Mouse (Mus musculus): ENCODE measurements around the gene AI661453. TPM values are rescaled to one million over a fixed set of nuclear protein-coding genes. Genes with fewer than 3 reads are reported as not detected.
"Not testable (repeated sequence)": the region's sequence is repeated elsewhere in the genome, so short reads cannot be mapped to it uniquely, and the experiment has no call there.

AI661453 gene
- polyA plus RNA-seq (2016; fragmentation: Nextera tagmentation; extraction: Ambion mirVana) = 0.99 and 1.1 TPM in 2 replicates

GRCm38 (mm10) chr17:47436156-47436906 is at the start of gene AI661453:
Gene AI661453 (plus strand): TSS chr17:47436615.
- peaks cover 23% of the 10 kb centered on the region for H3K27me3 ChIP-seq (ENCODE audit: insufficient read depth, poor library complexity, severe bottlenecking)
- under 1% methylated on average over 45 of the region's 45 CpGs for WGBS
- H3K27ac ChIP-seq = peak within 1 kb of the TSS; percentile 87
- DNase-seq (ENCODE audit: low spot score) = no peak
- H3K36me3 ChIP-seq = no peaks in the 10 kb centered on the region
- peaks cover 52% of the 10 kb centered on the region for H3K4me1 ChIP-seq
- H3K9me3 ChIP-seq = no peaks in the 10 kb centered on the region
- H3K4me3 ChIP-seq = peak within 1 kb of the TSS; percentile 74

GRCm38 (mm10) chr17:47386649-47387048 is 49.8 kb upstream of the AI661453 start:
- no peak overlapping the region for H3K27ac ChIP-seq
- no peaks in the 10 kb centered on the region for H3K9me3 ChIP-seq
- WGBS = 58% methylated on average over 4 of the region's 4 CpGs
- H3K36me3 ChIP-seq = peaks cover 8% of the 10 kb centered on the region; the same call in 1 of the 2 replicates
- H3K27me3 ChIP-seq (ENCODE audit: insufficient read depth, poor library complexity, severe bottlenecking) = peaks cover 9% of the 10 kb centered on the region
- peaks cover 7% of the 10 kb centered on the region for H3K4me1 ChIP-seq
- no peak for DNase-seq (ENCODE audit: low spot score)
- no peak overlapping the region for H3K4me3 ChIP-seq

GRCm38 (mm10) chr17:47394223-47394869 is 42.1 kb upstream of the AI661453 start:
- DNase-seq (ENCODE audit: low spot score) = no peak

GRCm38 (mm10) chr17:47395376-47395913 is 41.0 kb upstream of the AI661453 start:
- Histone ChIP-seq H3K27me3 (ENCODE audit: insufficient read depth, poor library complexity, severe bottlenecking) (peaks cover 74% of the 10 kb centered on the region), H3K36me3 (no peaks in the 10 kb centered on the region), H3K4me1 (peaks cover 15% of the 10 kb centered on the region), H3K4me3 (peak overlapping the region; percentile 46), H3K27ac (no peak overlapping the region), H3K9me3 (no peaks in the 10 kb centered on the region)
- peak; percentile 80 for DNase-seq (ENCODE audit: low spot score)
- 2% methylated on average over 20 of the region's 20 CpGs for WGBS

More at GRCm38 (mm10) chr17:47394223-47394869, 42.1 kb upstream of the AI661453 start:
- Histone ChIP-seq H3K27me3 (ENCODE audit: insufficient read depth, poor library complexity, severe bottlenecking) (peaks cover 63% of the 10 kb centered on the region), H3K4me1 (peaks cover 15% of the 10 kb centered on the region), H3K4me3 (peak overlapping the region; percentile 46), H3K9me3 (no peaks in the 10 kb centered on the region), H3K27ac (peak overlapping the region; percentile 7; the same call in 1 of the 2 replicates), H3K36me3 (no peaks in the 10 kb centered on the region)
- WGBS = 15% methylated on average over 24 of the region's 24 CpGs

- WGBS = 74% methylated on average over 8 of the region's 8 CpGs
- H3K36me3 ChIP-seq = no peaks in the 10 kb centered on the region
- H3K27me3 ChIP-seq (ENCODE audit: insufficient read depth, poor library complexity, severe bottlenecking) = peaks cover 71% of the 10 kb centered on the region
These were observed 37.3 kb upstream of the AI661453 start for GRCm38 (mm10) chr17:47399091-47399490.

GRCm38 (mm10) chr17:47400451-47400850 is 36.0 kb upstream of the AI661453 start, which contains the start of gene Guca1a:
Gene Guca1a (minus strand): TSS chr17:47400584.
- Histone ChIP-seq H3K27ac (no peak within 1 kb of the TSS), H3K4me3 (no peak within 1 kb of the TSS), H3K4me1 (peaks cover 3% of the 10 kb centered on the region; the same call in 1 of the 2 replicates), H3K9me3 (no peaks in the 10 kb centered on the region), H3K36me3 (no peaks in the 10 kb centered on the region), H3K27me3 (ENCODE audit: insufficient read depth, poor library complexity, severe bottlenecking) (peaks cover 60% of the 10 kb centered on the region)
- DNase-seq (ENCODE audit: low spot score) = no peak
- 61% methylated on average over 10 of the region's 10 CpGs for WGBS

More at GRCm38 (mm10) chr17:47399091-47399490, 37.3 kb upstream of the AI661453 start:
- Histone ChIP-seq H3K4me3 (no peak overlapping the region), H3K9me3 (no peaks in the 10 kb centered on the region), H3K4me1 (peaks cover 15% of the 10 kb centered on the region), H3K27ac (no peak overlapping the region)
- DNase-seq (ENCODE audit: low spot score) = no peak

GRCm38 (mm10) chr17:47407717-47408557 is 28.5 kb upstream of the AI661453 start:
- 57% methylated on average over 10 of the region's 10 CpGs for WGBS
- DNase-seq (ENCODE audit: low spot score) = no peak
- Histone ChIP-seq H3K36me3 (no peaks in the 10 kb centered on the region), H3K4me1 (peaks cover 8% of the 10 kb centered on the region; the same call in 1 of the 2 replicates), H3K27ac (no peak overlapping the region), H3K9me3 (no peaks in the 10 kb centered on the region), H3K4me3 (no peak overlapping the region), H3K27me3 (ENCODE audit: insufficient read depth, poor library complexity, severe bottlenecking) (peaks cover 72% of the 10 kb centered on the region)

- peaks cover 8% of the 10 kb centered on the region; the same call in 1 of the 2 replicates for H3K4me1 ChIP-seq
- DNase-seq (ENCODE audit: low spot score) = no peak
- H3K9me3 ChIP-seq = no peaks in the 10 kb centered on the region
- H3K27me3 ChIP-seq (ENCODE audit: insufficient read depth, poor library complexity, severe bottlenecking) = peaks cover 73% of the 10 kb centered on the region
- no peak overlapping the region for H3K4me3 ChIP-seq
- no peak overlapping the region for H3K27ac ChIP-seq
- whole genome bisulfite sequencing = 26% methylated on average over 8 of the region's 8 CpGs
- no peaks in the 10 kb centered on the region for H3K36me3 ChIP-seq
These were observed 27.9 kb upstream of the AI661453 start for GRCm38 (mm10) chr17:47408558-47408898.

- 4% methylated on average over 74 of the region's 74 CpGs for WGBS
- Histone ChIP-seq H3K27me3 (ENCODE audit: insufficient read depth, poor library complexity, severe bottlenecking) (peaks cover 79% of the 10 kb centered on the region), H3K4me3 (peak overlapping the region; percentile 51)
- H3K36me3 ChIP-seq; H3K4me1 ChIP-seq; H3K27ac ChIP-seq; H3K9me3 ChIP-seq; DNase-seq (ENCODE audit: low spot score): not testable (repeated sequence)
These were observed 26.2 kb upstream of the AI661453 start for GRCm38 (mm10) chr17:47409897-47410861.

- Histone ChIP-seq H3K27me3 (ENCODE audit: insufficient read depth, poor library complexity, severe bottlenecking) (0 out of 2 replicates have a peak, but pooled peaks cover 12% of the 10 kb centered on the region), H3K9me3 (0 out of 2 replicates have a peak, but pooled peaks cover 3% of the 10 kb centered on the region), H3K36me3 (no peaks in the 10 kb centered on the region), H3K4me1 (peaks cover 8% of the 10 kb centered on the region; the same call in 1 of the 2 replicates), H3K4me3 (no peak overlapping the region), H3K27ac (no peak overlapping the region)
- WGBS = 58% methylated on average over 2 of the region's 2 CpGs
- DNase-seq (ENCODE audit: low spot score) = no peak
These were observed 16.2 kb upstream of the AI661453 start for GRCm38 (mm10) chr17:47420195-47420594.

- no peaks in the 10 kb centered on the region for H3K36me3 ChIP-seq
- WGBS = 79% methylated on average over 3 of the region's 3 CpGs
- no peak for DNase-seq (ENCODE audit: low spot score)
- H3K27ac ChIP-seq = no peak overlapping the region
- H3K9me3 ChIP-seq = no peaks in the 10 kb centered on the region
- H3K27me3 ChIP-seq (ENCODE audit: insufficient read depth, poor library complexity, severe bottlenecking) = 0 out of 2 replicates have a peak, but pooled peaks cover 7% of the 10 kb centered on the region
- H3K4me1 ChIP-seq = peaks cover 8% of the 10 kb centered on the region; the same call in 1 of the 2 replicates
- H3K4me3 ChIP-seq = no peak overlapping the region
These were observed 14.8 kb upstream of the AI661453 start for GRCm38 (mm10) chr17:47421566-47421965.
